Mouse (Mus musculus) intestine, embryonic 16.5 days (tissue): ENCODE data around the gene Dusp2. TPM values are rescaled to one million over a fixed set of nuclear protein-coding genes. Genes with fewer than 3 reads are reported as not detected.
A peak's percentile ranks its signal among the peaks of the same experiment; 100 is the strongest.

Source experiments
- ATAC-seq: fragments of 200-750 bp; cut with Nextera tagmentation; 2 replicates; pipeline ENCODE4 v1.8.0; 2017; ENCODE audit warnings: moderate TSS enrichment, moderate library complexity
- H3K27ac ChIP-seq: fragments of 300-500 bp; sonication (generic); 2 replicates; pipeline ENCODE4 v1.5.1; 2014; ENCODE audit warnings: mild to moderate bottlenecking, low read length
- H3K27me3 ChIP-seq: fragments of 300-500 bp; sonication (generic); replicated peaks from 2 replicates; pipeline ENCODE4 v1.6.1; 2014; ENCODE audit warnings: low read length, control low read depth, mixed read lengths; ENCODE audit not compliant: control insufficient read depth, insufficient read depth
- H3K36me3 ChIP-seq: fragments of 300-500 bp; sonication (generic); 2 replicates; pipeline ENCODE4 v1.6.1; 2014; ENCODE audit warnings: low read length, control low read depth; ENCODE audit not compliant: control insufficient read depth, insufficient read depth
- H3K4me1 ChIP-seq: fragments of 300-500 bp; sonication (generic); 2 replicates; pipeline ENCODE4 v1.6.1; 2014; ENCODE audit warnings: low read length, control low read depth, mixed read lengths; ENCODE audit not compliant: control insufficient read depth, insufficient read depth
- H3K4me2 ChIP-seq: fragments of 300-500 bp; sonication (generic); 2 replicates; pipeline ENCODE4 v1.6.1; 2014; ENCODE audit warnings: low read depth, low read length, control low read depth
- H3K4me3 ChIP-seq: fragments of 300-500 bp; sonication (generic); 2 replicates; pipeline ENCODE4 v1.5.1; 2014; ENCODE audit warnings: mild to moderate bottlenecking, low read length
- H3K9ac ChIP-seq: fragments of 300-500 bp; sonication (generic); 2 replicates; pipeline ENCODE4 v1.6.1; 2014; ENCODE audit warnings: low read depth, low read length
- H3K9me3 ChIP-seq: fragments of 300-500 bp; sonication (generic); 2 replicates; pipeline ENCODE4 v1.6.1; 2016; ENCODE audit warnings: low read length, control low read depth; ENCODE audit not compliant: control insufficient read depth
- WGBS: fragments of 180-500 bp; shearing (Covaris S2); extraction: QIAGEN DNeasy Blood & Tissue Kit; methylation state at CpG from one replicate; pipeline ENCODE4 v1.1.7; 2014; 5-methylcytosine and 5-hydroxymethylcytosine counted together
- polyA plus RNA-seq: library from polyadenylated mRNA; unstranded; fragments of >200 nt; fragmentation: Nextera tagmentation; extraction: Ambion mirVana; gene quantifications from 2 replicates; pipeline ENCODE4 v1.2.1, GENCODE M21; 2015

Dusp2 gene
- polyA plus RNA-seq, 1 experiment from 2014 or later = 2.1 TPM

DNA sequence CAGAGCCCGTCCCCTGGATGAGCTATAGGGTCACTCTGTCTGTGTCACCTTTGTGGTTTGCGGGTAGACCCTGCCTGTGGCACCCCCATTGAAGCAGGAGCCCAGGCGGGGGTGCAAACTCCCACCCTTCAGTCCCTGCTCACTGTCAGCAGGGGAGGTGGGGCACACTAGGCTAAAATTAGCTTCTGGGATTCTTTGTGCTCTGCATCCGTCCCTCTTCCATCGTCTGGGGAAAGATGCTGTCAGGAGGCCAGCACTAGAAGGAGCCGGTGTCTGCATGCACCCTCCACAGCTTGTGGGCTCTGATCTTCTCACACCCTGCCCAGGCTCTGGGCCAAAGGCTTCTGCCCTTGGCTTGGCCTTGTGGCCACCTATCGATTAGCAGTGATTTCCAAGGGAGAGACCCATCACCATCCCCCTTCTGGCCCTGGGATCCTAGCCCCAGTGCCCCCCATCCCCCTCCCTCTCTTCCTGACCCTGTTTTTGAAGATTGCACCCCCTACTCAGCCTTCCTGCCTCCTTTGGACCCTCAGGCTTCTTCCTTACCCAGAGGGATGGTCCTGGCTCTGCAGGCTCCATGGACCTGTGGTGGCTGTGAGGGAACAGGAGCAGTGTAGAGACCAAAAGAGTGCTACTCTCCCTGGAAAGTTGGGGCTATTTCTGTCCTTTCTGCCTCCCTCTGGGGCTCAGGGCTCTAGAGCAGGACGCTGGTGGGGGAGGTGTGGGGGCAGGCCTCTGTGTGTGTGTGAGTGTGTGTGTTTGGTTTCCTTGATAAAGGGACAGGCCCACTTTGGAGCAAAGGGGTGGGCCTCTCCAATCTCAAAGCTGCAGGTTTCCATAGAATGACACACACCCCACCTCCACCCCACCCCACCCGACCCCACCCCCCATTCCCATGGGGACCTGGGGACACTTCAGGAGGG, 34.9 kb downstream of the Dusp2 start:
- Histone ChIP-seq H3K27me3 (peaks cover 11% of the 10 kb centered on the region), H3K4me1 (peaks cover 15% of the 10 kb centered on the region), H3K4me2 (no peak overlapping the region), H3K9me3 (no peaks in the 10 kb centered on the region), H3K36me3 (no peaks in the 10 kb centered on the region), H3K27ac (no peak overlapping the region), H3K9ac (no peak overlapping the region), H3K4me3 (no peak overlapping the region)
- peak; percentile 71 for ATAC-seq
- WGBS = 43% methylated on average over 9 of the region's 9 CpGs

DNA sequence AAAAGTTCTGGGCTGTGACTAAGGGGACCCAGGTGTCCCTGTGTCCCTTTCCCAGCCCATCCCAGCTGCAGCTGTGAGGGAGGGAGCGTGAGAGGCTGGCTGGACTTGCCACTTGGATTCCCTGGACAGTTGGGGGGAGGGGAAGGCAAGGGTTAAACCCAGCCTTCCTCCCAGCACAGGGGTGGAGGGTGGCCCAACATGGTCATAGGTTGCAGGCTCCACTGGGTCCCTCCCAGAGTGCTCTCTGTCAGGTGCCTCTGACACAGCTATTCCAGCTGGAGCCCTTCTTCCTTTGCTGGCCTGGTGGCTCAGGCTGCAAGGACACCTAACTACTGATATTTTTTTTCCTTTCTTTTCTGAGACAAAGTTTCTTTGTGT, 35.5 kb downstream of the Dusp2 start:
- Histone ChIP-seq H3K9ac (no peak overlapping the region), H3K36me3 (no peaks in the 10 kb centered on the region), H3K27ac (no peak overlapping the region), H3K4me2 (no peak overlapping the region), H3K4me1 (peaks cover 15% of the 10 kb centered on the region), H3K9me3 (no peaks in the 10 kb centered on the region), H3K27me3 (peaks cover 5% of the 10 kb centered on the region; the same call in 1 of the 2 replicates), H3K4me3 (no peak overlapping the region)
- ATAC-seq = peak; percentile 78
- WGBS = 93% methylated on average over 1 of the region's 1 CpGs

DNA sequence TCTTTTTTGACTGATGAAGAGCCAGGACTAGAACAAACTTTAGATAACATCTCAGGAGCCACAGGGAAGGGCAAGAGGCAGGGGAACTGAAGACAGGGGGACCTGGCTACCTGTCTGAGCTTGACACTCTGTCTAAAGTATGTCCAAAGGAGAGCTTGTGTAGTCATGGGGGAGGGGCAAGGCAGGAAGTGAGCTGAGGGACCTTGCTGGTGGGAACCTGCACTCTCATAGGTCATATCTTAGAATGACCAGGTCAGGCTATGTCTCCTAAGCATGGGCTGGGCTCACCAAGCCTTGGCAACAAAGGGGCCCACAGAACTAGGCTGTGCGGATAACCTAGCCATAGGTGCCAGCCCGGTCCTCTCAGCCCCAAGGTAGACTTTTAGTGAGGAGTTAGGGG, 36.1 kb downstream of the Dusp2 start:
- 85% methylated on average over 2 of the region's 2 CpGs for WGBS
- H3K4me2 ChIP-seq = no peak overlapping the region

DNA sequence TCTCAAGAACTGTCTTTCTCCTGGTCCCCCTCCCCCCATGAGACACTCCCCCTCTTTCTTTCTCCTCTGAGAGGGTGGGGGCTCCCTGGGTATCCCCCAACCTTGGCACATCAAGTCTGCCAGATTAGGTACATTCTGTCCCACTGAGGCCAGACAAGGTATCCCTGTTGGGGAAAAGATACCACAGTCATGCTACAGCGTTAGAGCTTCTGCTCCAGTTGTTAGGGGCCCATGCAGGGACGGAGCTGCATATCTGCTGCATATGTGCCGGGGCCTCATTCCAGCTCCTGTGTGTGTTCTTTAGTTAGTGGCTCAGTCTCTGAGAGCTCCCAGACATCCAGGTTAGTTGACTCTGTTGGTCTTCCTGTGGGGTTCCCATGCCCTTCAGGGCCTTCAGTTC, 38.2 kb downstream of the Dusp2 start:
- ATAC-seq = no peak

More for the DNA sequence above, 36.1 kb downstream of the Dusp2 start:
- H3K27ac ChIP-seq = no peak overlapping the region
- no peak overlapping the region for H3K9ac ChIP-seq
- no peaks in the 10 kb centered on the region for H3K9me3 ChIP-seq
- no peak for ATAC-seq
- no peak overlapping the region for H3K4me3 ChIP-seq
- H3K4me1 ChIP-seq = peaks cover 15% of the 10 kb centered on the region
- no peaks in the 10 kb centered on the region for H3K36me3 ChIP-seq
- H3K27me3 ChIP-seq = 0 out of 2 replicates have a peak, but pooled peaks cover 3% of the 10 kb centered on the region

DNA sequence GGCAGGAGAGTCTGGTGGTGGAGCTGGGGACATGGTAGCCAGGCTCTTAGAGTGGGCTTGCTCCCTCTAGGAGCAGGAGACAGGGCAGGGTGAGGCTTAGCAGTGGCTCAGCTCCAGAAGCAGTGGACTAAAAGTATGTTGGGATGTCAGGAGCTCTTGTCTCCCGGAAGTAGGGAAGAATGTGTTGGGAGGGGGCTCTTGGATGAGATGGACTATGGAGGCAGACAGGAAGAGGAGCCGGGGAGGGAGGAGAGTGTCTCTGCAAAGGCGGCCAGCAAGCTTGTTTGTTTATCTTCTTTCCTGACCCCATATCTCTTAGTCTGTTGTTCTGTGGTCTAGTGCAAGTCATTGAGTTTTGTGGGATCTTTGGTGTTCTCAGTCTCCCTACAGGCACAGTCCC, 39.1 kb downstream of the Dusp2 start:
- Histone ChIP-seq H3K4me1 (peaks cover 15% of the 10 kb centered on the region), H3K36me3 (no peaks in the 10 kb centered on the region), H3K9ac (no peak overlapping the region), H3K27ac (no peak overlapping the region), H3K9me3 (no peaks in the 10 kb centered on the region), H3K4me2 (no peak overlapping the region), H3K4me3 (no peak overlapping the region), H3K27me3 (no peaks in the 10 kb centered on the region)
- WGBS = 30% methylated on average over 3 of the region's 3 CpGs
- no peak; the same call in 1 of the 2 replicates for ATAC-seq

More for the DNA sequence above, 38.2 kb downstream of the Dusp2 start:
- H3K4me2 ChIP-seq = no peak overlapping the region
- no peaks in the 10 kb centered on the region for H3K27me3 ChIP-seq
- 81% methylated on average over 3 of the region's 3 CpGs for WGBS
- H3K27ac ChIP-seq = no peak overlapping the region
- no peaks in the 10 kb centered on the region for H3K36me3 ChIP-seq
- no peak overlapping the region for H3K9ac ChIP-seq
- H3K4me3 ChIP-seq = no peak overlapping the region
- no peaks in the 10 kb centered on the region for H3K9me3 ChIP-seq
- peaks cover 15% of the 10 kb centered on the region for H3K4me1 ChIP-seq

DNA sequence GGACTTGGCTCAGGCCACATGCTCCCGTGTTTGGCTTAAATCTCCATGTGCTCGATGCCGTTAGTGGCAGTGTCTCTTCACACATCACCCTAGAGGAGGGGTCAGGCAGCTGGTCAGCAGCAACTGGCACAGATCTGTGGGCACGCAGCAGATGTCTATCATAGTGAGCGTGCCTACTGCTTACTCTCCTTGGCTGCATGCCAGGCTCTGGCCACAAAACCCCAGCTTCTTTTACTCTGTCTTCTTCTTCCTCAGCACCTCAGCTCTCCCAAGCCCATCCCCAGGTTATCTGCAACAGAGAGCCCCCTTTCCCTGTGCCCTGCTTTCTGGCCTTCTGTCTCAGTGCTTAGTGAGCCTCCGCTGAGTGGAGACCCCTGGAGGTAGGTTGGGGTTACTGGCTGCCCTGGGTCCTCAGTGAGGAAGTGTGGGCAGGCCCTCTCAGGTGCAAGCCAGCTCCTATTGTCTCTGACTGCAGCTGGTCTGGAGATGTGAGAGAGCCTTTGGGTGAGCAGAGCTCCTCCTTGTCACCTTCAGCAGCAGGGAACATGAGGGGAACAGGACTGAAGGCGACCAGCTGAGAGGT, 39.9 kb downstream of the Dusp2 start:
- H3K4me2 ChIP-seq = no peak overlapping the region
- H3K27ac ChIP-seq = no peak overlapping the region
- ATAC-seq = no peak
- no peaks in the 10 kb centered on the region for H3K9me3 ChIP-seq
- no peak overlapping the region for H3K4me3 ChIP-seq
- 54% methylated on average over 7 of the region's 7 CpGs for WGBS
- no peaks in the 10 kb centered on the region for H3K36me3 ChIP-seq
- H3K27me3 ChIP-seq = no peaks in the 10 kb centered on the region
- no peak overlapping the region for H3K9ac ChIP-seq
- peaks cover 13% of the 10 kb centered on the region for H3K4me1 ChIP-seq

DNA sequence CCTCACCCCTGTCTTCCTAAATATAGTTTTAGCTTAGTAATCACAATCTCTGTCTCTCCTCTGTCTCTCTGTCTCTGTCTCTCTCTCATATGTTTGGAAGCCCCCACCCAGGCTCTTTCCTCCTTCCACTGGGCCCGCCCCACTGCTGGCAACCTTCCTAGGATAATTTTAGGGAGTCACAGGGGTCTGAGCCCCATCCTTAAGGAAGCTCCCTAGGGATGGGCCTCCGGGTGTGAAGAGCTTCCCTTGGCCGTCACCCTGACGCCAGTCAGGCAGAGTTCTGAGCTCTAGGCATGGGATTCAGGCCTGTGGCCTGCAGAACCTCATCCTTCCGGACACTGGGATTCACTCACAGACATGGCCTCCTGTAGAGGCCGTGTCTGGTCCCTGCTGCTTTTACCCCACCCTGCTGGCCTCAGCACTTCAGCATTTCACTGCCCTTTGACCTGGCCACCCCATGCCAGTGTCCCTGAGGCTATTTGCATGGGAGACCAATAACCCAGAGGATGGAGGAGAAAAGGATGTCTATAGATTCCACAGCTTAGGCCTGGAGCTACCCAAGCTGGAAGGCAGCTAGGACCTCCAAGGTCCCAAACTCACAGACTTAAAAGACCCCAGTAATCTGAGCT, 40.6 kb downstream of the Dusp2 start:
- Histone ChIP-seq H3K4me3 (no peak overlapping the region), H3K27me3 (no peaks in the 10 kb centered on the region), H3K27ac (no peak overlapping the region), H3K9me3 (no peaks in the 10 kb centered on the region), H3K36me3 (no peaks in the 10 kb centered on the region), H3K4me1 (peaks cover 7% of the 10 kb centered on the region), H3K9ac (no peak overlapping the region), H3K4me2 (no peak overlapping the region)
- ATAC-seq = no peak
- WGBS = 77% methylated on average over 6 of the region's 6 CpGs

DNA sequence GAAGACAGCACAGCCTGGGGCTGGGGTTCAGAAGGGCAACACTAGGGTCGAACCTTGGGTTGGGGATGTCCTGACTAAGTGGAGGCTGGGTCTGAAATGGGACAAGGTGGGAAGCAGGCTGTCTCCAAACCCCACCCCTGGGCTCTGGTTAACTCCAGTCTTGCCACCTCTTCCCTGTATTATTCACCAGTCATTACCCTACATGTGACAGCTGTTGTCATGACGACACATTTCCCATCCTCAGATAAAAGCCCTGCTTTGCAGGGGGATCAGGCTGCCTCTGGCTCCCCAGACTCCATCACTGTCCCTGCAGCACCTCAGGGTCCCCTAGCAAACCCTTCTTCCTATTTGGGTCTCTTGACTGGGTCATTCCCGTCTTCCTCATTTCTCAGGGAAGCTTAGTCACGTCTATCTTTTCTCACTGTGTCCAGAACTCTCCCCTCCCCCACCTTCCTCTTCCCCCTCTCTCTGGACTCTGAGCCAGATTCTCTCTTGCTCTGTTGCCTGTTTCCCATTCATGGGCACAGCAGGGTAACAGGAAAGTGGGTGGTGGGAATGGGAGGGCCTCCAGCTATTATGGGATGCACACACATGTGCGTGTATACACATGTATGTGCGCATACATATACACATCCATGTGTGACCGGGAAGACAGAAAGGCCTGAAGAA, 42.1 kb downstream of the Dusp2 start:
- Histone ChIP-seq H3K4me1 (peaks cover 6% of the 10 kb centered on the region), H3K9ac (no peak overlapping the region), H3K27me3 (no peaks in the 10 kb centered on the region), H3K9me3 (no peaks in the 10 kb centered on the region), H3K4me3 (no peak overlapping the region), H3K36me3 (no peaks in the 10 kb centered on the region), H3K4me2 (no peak overlapping the region), H3K27ac (no peak overlapping the region)
- ATAC-seq = no peak
- 67% methylated on average over 7 of the region's 7 CpGs for WGBS

DNA sequence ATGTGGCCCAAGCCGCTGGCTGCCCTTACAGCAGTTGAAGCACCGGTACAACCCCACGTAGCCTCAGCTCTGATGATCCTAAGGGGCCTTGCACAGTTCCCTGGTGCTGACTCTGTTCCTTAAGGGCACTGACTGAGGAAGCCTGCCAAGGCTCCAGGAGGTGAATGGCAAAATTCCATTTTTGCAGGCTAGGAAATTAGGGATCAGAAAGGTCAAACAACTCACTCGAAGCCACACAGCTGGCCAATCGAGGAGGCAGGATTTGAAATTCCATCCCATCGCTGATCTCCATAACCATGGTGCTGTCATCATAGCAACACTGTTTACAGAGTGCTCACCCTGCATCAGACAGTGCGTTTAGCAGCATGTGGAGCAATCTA, 42.6 kb downstream of the Dusp2 start:
- H3K4me3 ChIP-seq = no peak overlapping the region

More for the DNA sequence above, 42.6 kb downstream of the Dusp2 start:
- H3K9ac ChIP-seq = no peak overlapping the region
- peaks cover 6% of the 10 kb centered on the region for H3K4me1 ChIP-seq
- no peaks in the 10 kb centered on the region for H3K27me3 ChIP-seq
- WGBS = 56% methylated on average over 7 of the region's 7 CpGs
- ATAC-seq = no peak
- H3K9me3 ChIP-seq = no peaks in the 10 kb centered on the region
- H3K4me2 ChIP-seq = no peak overlapping the region
- no peaks in the 10 kb centered on the region for H3K36me3 ChIP-seq
- H3K27ac ChIP-seq = no peak overlapping the region
